Mouse (Mus musculus): ENCODE measurements at regions not wholly inside any gene's neighbourhood (a gene's known extent, or its start where the extent isn't known, plus 50 kb on each side); places are given as distances from the start of the nearest gene placed in this dataset.

GRCm38 (mm10) chr14:58817961-58818504 is 324.7 kb downstream of the 1700129C05Rik start:
- DNase-seq (ENCODE audit: low spot score in 2 of 2), result no peak

GRCm38 (mm10) chr14:58816540-58816876 is 326.2 kb downstream of the 1700129C05Rik start:
- DNase-seq (ENCODE audit: low spot score in 2 of 2), result peak in 1 of 2 experiments; percentile 3

DNA sequence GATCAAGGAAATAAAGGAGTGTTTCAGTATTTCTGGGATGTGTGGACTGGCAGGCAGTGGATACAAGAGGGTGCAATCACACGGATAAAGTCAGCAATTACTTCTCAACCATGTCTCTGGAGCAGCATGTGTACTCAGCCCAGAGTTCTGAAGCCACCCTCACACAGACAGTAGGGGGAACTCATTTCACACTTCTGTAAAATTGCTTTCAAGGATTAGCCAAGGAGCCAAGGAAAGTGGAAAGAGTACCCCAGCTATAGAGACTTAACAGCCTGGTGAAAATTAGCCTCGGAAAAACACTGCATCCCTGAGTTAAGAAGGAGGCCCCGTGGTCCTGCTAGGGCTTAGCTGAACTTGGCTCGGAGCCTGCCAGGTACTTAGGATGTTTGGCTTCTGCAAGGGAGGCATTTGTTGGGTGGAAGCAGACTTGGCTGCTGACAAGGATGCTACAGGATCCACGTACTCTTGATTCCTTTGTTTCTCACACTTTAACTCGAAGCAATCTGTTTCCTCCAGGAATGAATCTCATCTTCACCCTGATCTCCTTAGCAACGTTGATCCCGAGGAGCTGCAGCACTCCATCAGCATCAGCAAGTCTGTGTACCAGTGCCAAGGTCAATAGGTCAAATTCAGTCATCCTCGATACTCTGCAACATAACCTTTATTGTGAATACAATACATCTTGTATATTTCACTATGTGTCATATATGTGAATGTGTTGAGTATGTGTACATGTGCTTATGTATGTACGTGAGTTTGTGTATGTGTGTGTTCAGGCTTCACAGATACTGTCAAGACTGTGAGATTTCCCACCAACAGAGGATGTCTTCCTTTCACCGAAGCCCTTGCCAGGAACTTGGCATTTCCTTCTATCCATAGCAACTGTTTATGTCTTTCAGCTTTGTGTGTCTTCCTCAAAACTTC is 326.8 kb downstream of the 1700129C05Rik start:
- peak in 1 of 2 experiments; percentile 4 for DNase-seq (ENCODE audit: low spot score in 2 of 2)

- DNase-seq (ENCODE audit: low spot score in 2 of 2), result no peak
Observed at GRCm38 (mm10) chr14:58812585-58812984, 330.1 kb downstream of the 1700129C05Rik start.

- DNase-seq (ENCODE audit: low spot score in 2 of 2), result no peak
Observed at GRCm38 (mm10) chr14:58801402-58801861, 341.3 kb downstream of the 1700129C05Rik start.

- DNase-seq (ENCODE audit: low spot score in 2 of 2), result no peak
Observed at GRCm38 (mm10) chr14:58788190-58788945, 354.3 kb downstream of the 1700129C05Rik start.

DNA sequence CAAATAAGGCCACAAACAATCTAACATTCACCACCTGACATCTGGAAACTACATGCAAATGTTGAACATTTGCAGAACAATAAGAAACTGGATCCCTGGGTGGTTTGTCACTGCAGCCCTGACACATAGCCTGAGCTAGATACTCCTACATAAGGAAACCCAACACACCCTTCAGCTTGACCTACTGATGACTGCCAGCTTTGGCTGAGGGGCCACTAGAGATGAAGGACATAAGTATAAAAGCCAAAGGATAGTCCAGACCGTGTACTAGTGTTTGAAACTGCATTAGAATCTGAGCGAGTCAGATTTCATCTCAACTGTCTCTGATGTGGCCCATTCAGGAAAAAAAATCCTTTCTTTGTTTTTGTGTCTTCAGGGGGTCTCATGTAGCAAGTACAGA is 355.1 kb downstream of the 1700129C05Rik start:
- DNase-seq (ENCODE audit: low spot score in 2 of 2), result no peak

DNA sequence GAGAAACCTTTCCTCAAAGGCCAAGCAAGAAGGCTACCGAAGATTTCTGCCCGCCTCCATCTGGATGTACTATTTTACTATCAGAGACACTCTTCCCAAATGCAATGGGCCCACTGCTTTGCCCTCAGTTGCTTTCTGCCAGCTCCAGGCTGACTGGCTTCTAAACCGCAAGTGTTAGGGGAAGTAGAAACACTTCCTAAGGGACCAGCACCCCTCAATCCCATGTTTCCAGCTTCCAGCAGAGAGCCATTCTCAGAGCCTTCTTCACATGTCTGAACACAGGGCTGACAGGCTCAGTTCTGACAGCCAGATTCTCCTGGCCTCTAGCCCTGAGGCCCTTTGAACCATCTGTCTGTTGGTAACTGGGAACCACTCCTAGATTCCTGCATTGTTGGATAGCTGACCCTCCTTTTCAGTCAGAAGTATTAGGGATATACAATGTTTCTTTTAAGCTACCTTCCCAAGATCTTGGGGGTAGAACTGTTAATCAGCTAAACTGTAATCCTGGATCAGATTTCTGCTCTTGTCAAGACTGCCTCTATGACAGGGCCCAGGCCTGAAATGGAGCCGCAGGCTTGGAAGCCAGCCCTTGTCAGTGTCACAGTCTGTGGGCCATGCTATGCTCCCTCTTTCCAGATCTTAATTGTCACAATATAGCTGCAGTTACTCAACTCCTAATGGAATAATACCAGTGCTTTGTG is 355.8 kb downstream of the 1700129C05Rik start:
- no peak for DNase-seq (ENCODE audit: low spot score in 2 of 2)

DNA sequence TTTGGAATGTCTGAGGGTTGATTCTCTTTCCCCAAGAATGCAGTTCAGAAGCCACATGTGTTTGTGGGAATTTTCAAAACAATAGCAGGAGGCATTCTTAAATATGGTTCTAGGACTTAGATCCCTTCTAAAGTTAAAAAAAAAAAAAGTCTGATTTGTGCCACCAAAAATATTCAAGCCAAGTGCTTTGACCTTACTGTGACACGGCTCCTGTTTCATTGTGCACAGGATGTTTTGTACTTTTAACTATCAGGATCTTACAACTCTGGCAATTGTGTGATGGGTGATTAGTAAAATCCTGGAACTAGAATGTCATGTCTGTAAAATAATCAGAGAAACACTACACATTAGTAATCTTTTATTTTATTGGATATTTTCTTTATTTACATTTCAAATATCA is 359.5 kb downstream of the 1700129C05Rik start:
- no peak for DNase-seq (ENCODE audit: low spot score in 2 of 2)

- DNase-seq (ENCODE audit: low spot score in 2 of 2), result no peak
Observed at GRCm38 (mm10) chr14:58780306-58780705, 362.4 kb downstream of the 1700129C05Rik start.

DNA sequence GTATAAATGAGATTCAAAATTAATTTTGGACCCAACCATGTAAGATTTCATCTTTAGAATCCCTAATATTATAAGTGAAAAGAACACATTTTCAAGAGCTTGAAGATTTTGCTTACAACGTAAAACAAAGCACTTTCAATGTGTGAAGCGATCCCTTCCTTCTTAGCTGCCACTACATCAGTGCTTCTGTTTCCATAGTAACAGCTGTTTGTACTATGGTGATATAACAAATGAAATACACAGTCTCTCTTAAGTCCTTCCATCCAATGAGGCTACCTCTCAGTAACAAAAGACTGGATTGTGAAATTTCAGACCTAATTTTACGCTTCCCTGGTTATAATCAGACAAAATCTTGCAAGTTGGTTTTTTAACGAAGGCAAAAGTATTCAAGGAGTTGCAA is 364.0 kb downstream of the 1700129C05Rik start:
- DNase-seq (ENCODE audit: low spot score in 2 of 2), result no peak

DNA sequence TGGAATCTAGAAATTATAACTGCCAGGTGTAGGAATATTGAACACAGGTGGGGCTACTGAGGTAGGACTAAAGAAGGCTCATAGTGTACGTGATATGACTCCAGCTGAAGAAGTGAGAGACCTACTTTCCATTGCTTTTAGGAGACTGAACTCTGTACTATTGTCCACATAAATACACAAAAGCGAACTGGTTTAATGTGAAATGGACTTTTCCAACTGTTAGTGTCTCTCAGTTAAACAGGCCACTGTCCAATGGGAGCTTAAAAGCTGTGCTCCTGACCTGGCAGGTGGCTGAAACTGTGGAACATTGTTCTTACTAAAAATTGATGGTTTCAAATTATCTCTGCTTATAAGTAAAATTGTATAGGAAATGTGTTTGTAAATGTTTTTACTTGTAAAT is 381.4 kb downstream of the 1700129C05Rik start:
- no peak for DNase-seq (ENCODE audit: low spot score in 2 of 2)

DNA sequence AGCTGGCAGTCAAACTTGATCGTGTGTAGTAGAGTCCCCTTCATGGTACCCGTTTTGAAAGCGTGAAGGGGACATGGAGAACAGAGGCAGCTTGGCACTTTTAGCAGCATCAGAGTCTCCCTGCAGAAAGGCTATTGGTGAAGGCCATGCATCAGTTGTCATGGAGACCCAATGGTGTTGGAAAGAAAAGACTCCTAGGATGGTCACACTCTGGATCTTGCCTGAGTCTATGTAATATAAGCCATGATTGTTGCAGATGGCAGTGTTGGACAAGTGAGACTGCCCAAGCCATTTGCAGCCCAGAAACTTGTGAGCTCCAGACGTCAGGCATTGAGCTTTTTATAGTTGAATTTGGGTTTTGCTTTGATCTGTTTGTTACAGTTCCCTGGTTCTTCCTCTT is 382.9 kb downstream of the 1700129C05Rik start:
- no peak for DNase-seq (ENCODE audit: low spot score in 2 of 2)

DNA sequence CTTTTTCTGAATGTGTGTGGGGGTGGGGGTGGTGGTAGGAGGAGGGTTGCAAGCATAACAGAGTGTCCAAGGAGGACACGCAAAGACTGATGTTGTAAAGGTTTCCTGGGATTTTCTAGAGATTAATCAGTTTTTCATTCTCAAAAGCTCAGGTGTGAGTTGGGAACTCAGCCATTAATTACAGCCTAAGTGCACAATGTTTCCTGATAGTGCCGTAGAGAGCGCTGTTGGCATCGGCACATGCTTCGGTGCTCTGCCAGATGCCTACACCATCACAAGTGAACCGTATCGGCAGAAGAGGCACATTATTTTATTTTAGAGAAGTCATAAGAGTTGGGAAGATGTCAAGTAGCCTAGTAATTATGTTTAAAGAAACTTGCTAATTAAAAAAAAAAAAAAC is 388.9 kb downstream of the 1700129C05Rik start:
- no peak for DNase-seq (ENCODE audit: low spot score in 2 of 2)

- DNase-seq (ENCODE audit: low spot score in 2 of 2), result no peak
Observed at GRCm38 (mm10) chr14:58753136-58753535, 389.6 kb downstream of the 1700129C05Rik start.

DNA sequence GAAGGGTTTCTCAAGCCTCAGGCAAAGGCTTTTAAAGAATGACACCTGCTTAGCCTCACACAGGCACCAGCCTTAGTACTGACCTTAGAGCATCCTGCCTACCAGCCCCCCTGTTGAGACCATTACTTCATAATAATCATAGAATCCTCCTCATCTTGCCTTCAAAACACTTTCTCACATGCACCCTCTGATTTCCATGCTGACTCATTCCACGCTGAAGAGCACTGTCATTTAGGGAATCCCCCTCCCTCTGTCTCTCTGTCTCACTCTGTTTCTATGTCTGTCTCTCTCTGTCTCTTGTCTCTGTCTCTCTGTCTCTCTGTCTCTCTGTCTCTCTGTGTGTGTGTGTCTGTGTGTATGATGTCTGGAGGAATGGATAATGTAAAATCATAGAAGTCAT is 416.3 kb downstream of the 1700129C05Rik start:
- no peak for DNase-seq (ENCODE audit: low spot score in 2 of 2)

DNA sequence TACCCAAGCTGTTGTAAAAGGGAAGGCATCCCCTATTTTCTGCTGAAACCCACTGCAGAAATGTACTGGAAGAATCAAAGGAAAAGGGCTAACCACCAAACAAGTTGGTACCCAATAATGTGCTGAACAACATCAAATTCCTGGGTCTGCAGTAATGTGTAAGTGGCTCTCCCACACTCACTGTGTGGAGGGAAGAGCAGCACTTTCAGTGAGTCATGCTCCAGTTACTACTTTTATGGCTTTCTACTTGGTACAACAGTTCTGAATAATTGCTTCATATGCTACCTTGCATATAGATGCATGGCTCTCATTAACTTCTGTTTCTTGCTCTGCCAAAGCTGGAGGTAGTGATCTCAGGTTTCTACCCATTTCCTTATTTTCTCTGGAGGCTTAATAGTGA is 427.8 kb downstream of the 1700129C05Rik start:
- DNase-seq (ENCODE audit: low spot score in 2 of 2), result peak; percentile 5 to 13

DNA sequence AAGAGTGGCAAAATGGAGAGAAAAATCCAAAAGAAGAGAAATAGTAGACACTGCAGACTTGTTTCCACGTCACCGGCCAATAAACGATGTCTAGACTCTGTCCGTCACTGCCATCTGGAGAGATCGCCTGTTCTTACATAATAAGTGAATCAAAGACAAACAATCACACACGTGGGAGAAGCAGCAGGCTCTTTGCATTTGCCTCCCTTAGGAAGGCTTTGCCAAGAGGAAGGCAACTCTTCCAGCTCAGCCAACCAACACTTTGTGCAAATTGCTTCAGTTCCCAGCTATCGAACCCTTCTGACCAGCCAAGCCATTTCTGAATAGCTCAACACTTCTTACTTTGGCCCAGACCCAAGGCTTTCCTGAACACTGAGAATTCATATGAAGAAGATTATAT is 432.8 kb downstream of the 1700129C05Rik start:
- peak; percentile 33 to 48 for DNase-seq (ENCODE audit: low spot score in 2 of 2)

DNA sequence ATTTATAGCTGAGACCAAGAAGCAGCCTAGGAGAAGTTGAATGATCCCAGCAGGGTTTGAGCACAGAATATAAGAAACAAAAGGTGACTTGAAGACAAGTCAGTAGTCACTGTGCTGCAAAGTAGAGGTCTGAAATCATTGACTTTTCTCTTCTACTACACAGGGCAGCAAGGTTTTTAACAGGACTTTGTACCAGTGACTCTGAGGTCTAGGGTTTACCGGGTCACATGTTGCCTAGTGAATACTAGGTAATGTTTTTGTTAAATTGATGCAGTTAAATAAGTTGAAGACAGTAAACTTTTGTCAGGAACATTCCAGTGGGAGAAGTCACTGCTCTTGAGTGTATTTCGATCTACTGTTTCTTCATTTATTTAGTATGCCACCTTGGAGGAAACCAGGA is 433.4 kb downstream of the 1700129C05Rik start:
- no peak for DNase-seq (ENCODE audit: low spot score in 2 of 2)

- peak; percentile 76 to 82 for DNase-seq (ENCODE audit: low spot score in 2 of 2)
Observed at GRCm38 (mm10) chr14:58701765-58702164, 440.9 kb downstream of the 1700129C05Rik start.

DNA sequence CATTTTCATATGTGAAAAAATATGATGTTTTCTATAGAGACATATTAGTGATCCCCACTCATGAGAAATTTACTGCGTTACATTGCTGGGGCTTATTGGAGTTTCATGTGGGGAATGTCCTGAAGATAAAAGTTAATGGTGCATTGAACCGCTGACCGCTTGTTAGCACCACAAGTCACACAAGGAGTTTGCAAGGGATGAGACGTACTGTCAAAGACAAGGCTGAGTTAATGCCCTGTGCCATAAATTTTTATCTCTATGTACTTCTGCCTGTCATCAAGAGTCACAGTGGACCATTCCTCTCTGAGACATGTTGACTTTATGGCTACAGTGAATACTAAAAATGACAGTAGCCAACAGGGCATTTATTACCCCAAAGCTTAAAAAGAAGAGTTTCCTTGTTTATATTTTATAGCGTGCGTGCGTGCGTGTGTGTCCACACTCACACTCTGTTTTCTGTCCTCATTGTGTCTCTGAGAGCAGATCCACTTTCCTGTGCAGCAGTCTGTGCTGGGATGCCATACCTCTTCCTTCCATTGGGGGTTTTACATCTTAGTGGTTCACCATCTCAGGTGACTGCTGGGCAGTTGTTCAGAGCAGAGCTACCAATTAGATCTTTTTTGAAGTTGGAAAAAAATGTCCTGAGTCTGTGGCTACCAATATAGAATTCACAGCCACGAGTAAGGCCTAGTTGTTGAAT is 451.4 kb downstream of the 1700129C05Rik start:
- no peak for DNase-seq (ENCODE audit: low spot score in 2 of 2)
